In genomic region chr2:58568841-58569645, GRCm38 (mm10) we compare ENCODE assay signal across 10 mouse cellular contexts. TPM values are rescaled to one million over a fixed set of nuclear protein-coding genes. Genes with fewer than 3 reads are reported as not detected.
A peak's percentile ranks its signal among the peaks of the same experiment; 100 is the strongest.
DNase-seq lines count a peak whose midpoint lies in the region; ATAC-seq and TF ChIP-seq lines count a peak whose summit lies in the region.
"Had no signal": no experiment of that assay in that cellular context is flagged by ENCODE, and none has a peak within 500 bp of the region (broad histone marks: within the 10 kb centered on the region; RNA-seq: fewer than 3 reads in every experiment).

No protein-coding gene starts in this region.

- ATAC-seq in kidney, embryonic 14.5 days (ENCODE audit: low FRiP score, low TSS enrichment) = no peak
- no peak for ATAC-seq in forebrain, embryonic 11.5 days (replicated peaks; ENCODE audit: low FRiP score)
- no peak for ATAC-seq in intestine, embryonic 15.5 days

- H3K9me3 ChIP-seq in kidney, embryonic 14.5 days (ENCODE audit: control insufficient read depth, low read length) = no peaks in the 10 kb centered on the region
- no peaks in the 10 kb centered on the region for H3K9me3 ChIP-seq in forebrain, embryonic 11.5 days (ENCODE audit: control insufficient read depth, low read length)
- H3K9me3 ChIP-seq in intestine, embryonic 15.5 days = no peaks in the 10 kb centered on the region

- H3K4me3 ChIP-seq in kidney, embryonic 14.5 days (ENCODE audit: low read length) = 0 out of 2 replicates have a peak overlapping the region, but pooled peaks have one; percentile 90
- H3K4me3 ChIP-seq in forebrain, embryonic 11.5 days (ENCODE audit: low read depth, low read length) = no peak overlapping the region
- H3K4me3 ChIP-seq in intestine, embryonic 15.5 days (replicated peaks) = peak overlapping the region; percentile 68; the same call in 1 of the 2 replicates
- H3K4me3 ChIP-seq in myocyte = peak overlapping the region; percentile 63

- no peaks in the 10 kb centered on the region for H3K36me3 ChIP-seq in kidney, embryonic 14.5 days (ENCODE audit: control insufficient read depth, insufficient read depth, low read length)
- H3K36me3 ChIP-seq in forebrain, embryonic 11.5 days (ENCODE audit: control insufficient read depth, insufficient read depth, low read length) = no peaks in the 10 kb centered on the region
- H3K36me3 ChIP-seq in intestine, embryonic 15.5 days = no peaks in the 10 kb centered on the region
- H3K36me3 ChIP-seq in myocyte (ENCODE audit: control insufficient read depth, insufficient read depth) = no peaks in the 10 kb centered on the region
- H3K36me3 ChIP-seq: G1E had no signal

- TF ChIP-seq POLR2A in myocyte (IDR thresholded peaks at IDR 0.05; ENCODE audit: insufficient read length, low read depth) = no peak

- peaks cover 23% of the 10 kb centered on the region for H3K4me1 ChIP-seq in kidney, embryonic 14.5 days (ENCODE audit: control insufficient read depth, insufficient read depth, low read length)
- H3K4me1 ChIP-seq in forebrain, embryonic 11.5 days (replicated peaks; ENCODE audit: control insufficient read depth, insufficient read depth, low read length) = peaks cover 9% of the 10 kb centered on the region
- H3K4me1 ChIP-seq in intestine, embryonic 15.5 days (replicated peaks) = peaks cover 13% of the 10 kb centered on the region

- H3K79me2 ChIP-seq in myocyte (ENCODE audit: control insufficient read depth, insufficient read depth) = peaks cover 49% of the 10 kb centered on the region

- DNase-seq in kidney, postnatal 25 days = no peak
- no peak for DNase-seq in forebrain, embryonic 11.5 days (ENCODE audit: low spot score)
- no peak for DNase-seq in thymus, postnatal 4 days
- no peak for DNase-seq in B cell, adult 2 months
- no peak for DNase-seq in right cerebral cortex, postnatal 10 days (ENCODE audit: low spot score in 2 of 2)
- DNase-seq: left cerebral cortex, postnatal 4 days had no signal

- peak overlapping the region; percentile 92; the same call in 1 of the 2 replicates for H3K9ac ChIP-seq in kidney, embryonic 14.5 days (ENCODE audit: low read depth, low read length)
- H3K9ac ChIP-seq in forebrain, embryonic 11.5 days (ENCODE audit: low read length) = no peak overlapping the region
- 0 out of 2 replicates have a peak overlapping the region, but pooled peaks have one; percentile 79 for H3K9ac ChIP-seq in intestine, embryonic 15.5 days

- H3K4me2 ChIP-seq in kidney, embryonic 14.5 days (replicated peaks; ENCODE audit: low read depth, low read length) = no peak overlapping the region
- H3K4me2 ChIP-seq in forebrain, embryonic 11.5 days (ENCODE audit: low read depth, low read length, severe bottlenecking) = peak overlapping the region; percentile 64; the same call in 1 of the 2 replicates
- peak overlapping the region; percentile 56 for H3K4me2 ChIP-seq in intestine, embryonic 15.5 days (replicated peaks)
- H3K4me2 ChIP-seq in myocyte (ENCODE audit: low read depth) = peak overlapping the region; percentile 90

- no peaks in the 10 kb centered on the region for H3K27me3 ChIP-seq in kidney, embryonic 14.5 days (ENCODE audit: control insufficient read depth, insufficient read depth, low read length)
- no peaks in the 10 kb centered on the region for H3K27me3 ChIP-seq in forebrain, embryonic 11.5 days (ENCODE audit: control insufficient read depth, insufficient read depth, low read length)
- no peaks in the 10 kb centered on the region for H3K27me3 ChIP-seq in intestine, embryonic 15.5 days (replicated peaks)
- no peaks in the 10 kb centered on the region for H3K27me3 ChIP-seq in myocyte (ENCODE audit: control insufficient read depth, insufficient read depth, insufficient read length)

- H3ac ChIP-seq in myocyte (ENCODE audit: control insufficient read depth, insufficient read length) = no peak overlapping the region

- 69% methylated on average over 4 of the region's 4 CpGs for WGBS in kidney, embryonic 14.5 days
- WGBS in forebrain, embryonic 11.5 days = 57% methylated on average over 4 of the region's 4 CpGs
- 65% methylated on average over 4 of the region's 4 CpGs for WGBS in intestine, embryonic 15.5 days

- H3K27ac ChIP-seq in kidney, embryonic 14.5 days (ENCODE audit: low read depth, low read length) = no peak overlapping the region; the same call in 1 of the 2 replicates
- H3K27ac ChIP-seq in forebrain, embryonic 11.5 days (ENCODE audit: low read depth, low read length) = no peak overlapping the region
- H3K27ac ChIP-seq in intestine, embryonic 15.5 days = no peak overlapping the region

TF ChIP-seq in myocyte, 11 proteins besides CTCF, POLR2A, EP300 and RAD21:
- no peak for TF ChIP-seq CEBPB (IDR thresholded peaks at IDR 0.05; ENCODE audit: insufficient read depth, poor library complexity, severe bottlenecking)
- TF ChIP-seq MAX (IDR thresholded peaks at IDR 0.05; ENCODE audit: low read depth) = no peak
- TF ChIP-seq SRF (IDR thresholded peaks at IDR 0.05; ENCODE audit: control insufficient read depth, insufficient read length, low read depth) = no peak
- TF ChIP-seq POLR2AphosphoS2 (IDR thresholded peaks at IDR 0.05; ENCODE audit: insufficient read length, low read depth) = no peak
- TF ChIP-seq USF1 (IDR thresholded peaks at IDR 0.05; ENCODE audit: low read depth) = no peak
TF ChIP-seq in myocyte: peak in this region for 0.

RNA-seq across cellular contexts. Expression of gene Upp2, which starts 1.9 kb away (rescaled TPM):
- 5.9 and 10.1 TPM in 2 replicates for polyA plus RNA-seq in kidney, embryonic 14.5 days (2014; fragmentation: Nextera tagmentation; extraction: Ambion mirVana)
- polyA plus RNA-seq in forebrain, embryonic 11.5 days (2014; fragmentation: Nextera tagmentation; extraction: Ambion mirVana) = 4.9 and 7.5 TPM in 2 replicates
- 5.2 and 5.5 TPM in 2 replicates for polyA plus RNA-seq in intestine, embryonic 15.5 days (2015; fragmentation: Nextera tagmentation; extraction: Ambion mirVana)
- polyA plus RNA-seq in myocyte (2012; fragmentation: generic; extraction: Trizol) = 8.3 TPM
- polyA plus RNA-seq: G1E had no signal

RNA-seq across cellular contexts. Expression of gene Acvr1, which starts 2.1 kb away (rescaled TPM):
- 7.0 and 7.9 TPM in 2 replicates for polyA plus RNA-seq in kidney, embryonic 14.5 days (2014; fragmentation: Nextera tagmentation; extraction: Ambion mirVana)
- polyA plus RNA-seq in forebrain, embryonic 11.5 days (2014; fragmentation: Nextera tagmentation; extraction: Ambion mirVana) = 5.1 and 5.9 TPM in 2 replicates
- polyA plus RNA-seq in intestine, embryonic 15.5 days (2015; fragmentation: Nextera tagmentation; extraction: Ambion mirVana) = 4.9 and 5.2 TPM in 2 replicates
- 35.6 TPM for polyA plus RNA-seq in myocyte (2012; fragmentation: generic; extraction: Trizol)
- polyA plus RNA-seq: G1E had no signal
